Mouse (Mus musculus) CH12.LX (cell line): Measurements from ENCODE around the gene A730049H05Rik. TPM values are rescaled to one million over a fixed set of nuclear protein-coding genes. Genes with fewer than 3 reads are reported as not detected.

Experiments
- DNase-seq: peaks from one replicate; pipeline ENCODE4 v3.0.0-alpha.2; 2013; ENCODE audit errors: extremely low read depth
- H3K27ac ChIP-seq: 2 replicates; pipeline ENCODE4 v1.5.1; 2012; ENCODE audit warnings: low read depth, mild to moderate bottlenecking, control low read depth, moderate library complexity; ENCODE audit not compliant: insufficient read depth
- H3K27me3 ChIP-seq: replicated peaks from 2 replicates; pipeline ENCODE3; 2012; ENCODE audit warnings: inconsistent platforms
- H3K36me3 ChIP-seq, 2 experiments: replicated peaks in 1 of 2; 2 replicates each; pipeline versions ENCODE3 to v1.6.1; 2012; ENCODE audit warnings: inconsistent platforms in 1 of 2, low read length in 1 of 2, mild to moderate bottlenecking in 1 of 2, mixed read lengths in 1 of 2, moderate library complexity in 1 of 2; ENCODE audit not compliant: control insufficient read depth in 1 of 2, insufficient read depth in 1 of 2
- H3K4me1 ChIP-seq, 2 experiments: 2 replicates each; pipeline ENCODE4 v1.6.1; 2012; ENCODE audit warnings: inconsistent platforms in 1 of 2, moderate library complexity in 1 of 2; ENCODE audit not compliant: insufficient read depth in 2 of 2, control insufficient read depth in 1 of 2
- H3K4me2 ChIP-seq: 2 replicates; pipeline ENCODE4 v1.6.1; 2012; ENCODE audit warnings: low read depth, mild to moderate bottlenecking, control low read depth; ENCODE audit not compliant: poor library complexity, insufficient read depth, severe bottlenecking
- H3K4me3 ChIP-seq, 3 experiments: fragments of 150-350 bp in 1 of 3; sonication (generic) in 1 of 3; replicated peaks in 1 of 3; 2 replicates each; pipeline versions ENCODE3 to v1.5.1; 2011 to 2012; ENCODE audit warnings: low read depth in 2 of 3, low read length in 2 of 3, mild to moderate bottlenecking in 2 of 3, moderate library complexity in 2 of 3, control low read depth in 1 of 3, improper control_type of control experiment in 1 of 3, inconsistent platforms in 1 of 3, mixed read lengths in 1 of 3; ENCODE audit not compliant: poor library complexity in 1 of 3
- H3K79me2 ChIP-seq: replicated peaks from 2 replicates; pipeline ENCODE4 v1.6.1; 2012; ENCODE audit warnings: mild to moderate bottlenecking, moderate library complexity; ENCODE audit not compliant: control insufficient read depth, poor library complexity, insufficient read depth, severe bottlenecking; ENCODE audit errors: extremely low read depth
- H3K9ac ChIP-seq: 2 replicates; pipeline ENCODE4 v1.6.1; 2012; ENCODE audit warnings: low read depth, mild to moderate bottlenecking, control low read depth, moderate library complexity; ENCODE audit not compliant: insufficient read depth
- H3K9me3 ChIP-seq: replicated peaks from 2 replicates; pipeline ENCODE3; 2012; ENCODE audit warnings: low read length, inconsistent platforms, mixed read lengths
- CHD1 ChIP-seq: IDR thresholded peaks from 2 replicates; pipeline ENCODE4 v1.6.1; 2012; ENCODE audit warnings: low read depth, low read length, improper control_type of control experiment, inconsistent platforms
- CHD2 ChIP-seq: IDR thresholded peaks from 2 replicates; pipeline ENCODE4 v1.6.1; 2011; ENCODE audit warnings: low read length, improper control_type of control experiment
- CTCF ChIP-seq, 2 experiments: IDR thresholded peaks in 1 of 2; conservative IDR thresholded peaks in 1 of 2; 2 replicates each; pipeline ENCODE4 v1.5.1; 2011 to 2012; ENCODE audit warnings: low read depth in 2 of 2, low read length in 2 of 2, improper control_type of control experiment in 1 of 2, inconsistent platforms in 1 of 2, mild to moderate bottlenecking in 1 of 2, moderate library complexity in 1 of 2
- ETS1 ChIP-seq: conservative IDR thresholded peaks from 2 replicates; pipeline ENCODE4 v1.6.1; 2012; ENCODE audit warnings: low read depth, mild to moderate bottlenecking, inconsistent platforms, low read length, improper control_type of control experiment, moderate library complexity
- GABPA ChIP-seq: IDR thresholded peaks from 2 replicates; pipeline ENCODE4 v1.6.1; 2012; ENCODE audit warnings: low read depth, low read length, improper control_type of control experiment, inconsistent platforms; ENCODE audit not compliant: insufficient replicate concordance
- HCFC1 ChIP-seq: IDR thresholded peaks from 2 replicates; pipeline ENCODE4 v1.6.1; 2012; ENCODE audit warnings: low read depth, mild to moderate bottlenecking, inconsistent platforms, low read length, improper control_type of control experiment
- IRF4 ChIP-seq: IDR thresholded peaks from 2 replicates; pipeline ENCODE4 v1.6.1; 2014; ENCODE audit warnings: low read depth, mild to moderate bottlenecking, inconsistent platforms, low read length, improper control_type of control experiment
- MAX ChIP-seq: IDR thresholded peaks from 2 replicates; pipeline ENCODE4 v1.6.1; 2011; ENCODE audit warnings: low read length, improper control_type of control experiment
- MEF2A ChIP-seq: IDR thresholded peaks from 2 replicates; pipeline ENCODE4 v1.6.1; 2014; ENCODE audit warnings: low read depth, mild to moderate bottlenecking, inconsistent platforms, low read length, improper control_type of control experiment, borderline replicate concordance
- MYC ChIP-seq: IDR thresholded peaks from 2 replicates; pipeline ENCODE4 v1.6.1; 2011; ENCODE audit warnings: low read depth, mild to moderate bottlenecking, improper control_type of control experiment, low read length
- NELFE ChIP-seq: IDR thresholded peaks from 2 replicates; pipeline ENCODE4 v1.6.1; 2011; ENCODE audit warnings: low read depth, low read length, improper control_type of control experiment
- NRF1 ChIP-seq: IDR thresholded peaks from 2 replicates; pipeline ENCODE4 v1.6.1; 2014; ENCODE audit warnings: low read depth, mild to moderate bottlenecking, inconsistent platforms, low read length, improper control_type of control experiment, moderate library complexity
- PAX5 ChIP-seq: IDR thresholded peaks from 2 replicates; pipeline ENCODE4 v1.6.1; 2012; ENCODE audit warnings: low read length, inconsistent platforms, mixed read lengths
- RAD21 ChIP-seq: IDR thresholded peaks from 2 replicates; pipeline ENCODE4 v1.6.1; 2011; ENCODE audit warnings: low read depth, mild to moderate bottlenecking, low read length, improper control_type of control experiment, moderate library complexity
- SMC3 ChIP-seq: IDR thresholded peaks from 2 replicates; pipeline ENCODE4 v1.6.1; 2011; ENCODE audit warnings: low read depth, low read length, improper control_type of control experiment
- USF2 ChIP-seq: conservative IDR thresholded peaks from 2 replicates; pipeline ENCODE4 v1.6.1; 2011; ENCODE audit warnings: low read depth, low read length, improper control_type of control experiment
- ZKSCAN1 ChIP-seq: IDR thresholded peaks from 2 replicates; pipeline ENCODE4 v1.6.1; 2012; ENCODE audit warnings: low read depth, inconsistent platforms, low read length, improper control_type of control experiment, borderline replicate concordance
- ZMIZ1 ChIP-seq: IDR thresholded peaks from 2 replicates; pipeline ENCODE4 v1.6.1; 2012; ENCODE audit warnings: low read depth, mild to moderate bottlenecking, inconsistent platforms, low read length, improper control_type of control experiment
- dilution Hi-C: fragments of 300-500 bp; cut with MboI; formaldehyde crosslinking; loops from 2 replicates; pipeline ENCODE4 v1.14.3; 2020; ENCODE audit warnings: low sequenced_read_pairs; ENCODE audit not compliant: extremely low pct_unique_long_range_greater_than_20kb, extremely low pct_ligation_motif_present
- in situ Hi-C: fragments of 300-500 bp; cut with MboI; formaldehyde crosslinking; loops from 3 replicates; pipeline ENCODE4 v1.14.3; 2019; ENCODE audit warnings: low sequenced_read_pairs, low pct_ligation_motif_present, low pct_unique_long_range_greater_than_20kb, mixed read lengths
- polyA plus RNA-seq: library from polyadenylated mRNA; unstranded; fragments of >175 nt; gene quantifications from 2 replicates; pipeline ENCODE4 v1.2.1, GENCODE M21; 2012; ENCODE audit warnings: low read depth; ENCODE audit not compliant: insufficient read length
- total RNA-seq, 2 experiments: library from RNA; depleted of rRNA; stranded (reverse); fragments of 300-350 nt in 1 of 2; fragments of >200 nt in 1 of 2; gene quantifications; 2 replicates each; pipeline ENCODE4 v1.2.3; 2012 to 2014

The A730049H05Rik gene
- total and polyA plus RNA-seq, 3 experiments: not detected

DNA sequence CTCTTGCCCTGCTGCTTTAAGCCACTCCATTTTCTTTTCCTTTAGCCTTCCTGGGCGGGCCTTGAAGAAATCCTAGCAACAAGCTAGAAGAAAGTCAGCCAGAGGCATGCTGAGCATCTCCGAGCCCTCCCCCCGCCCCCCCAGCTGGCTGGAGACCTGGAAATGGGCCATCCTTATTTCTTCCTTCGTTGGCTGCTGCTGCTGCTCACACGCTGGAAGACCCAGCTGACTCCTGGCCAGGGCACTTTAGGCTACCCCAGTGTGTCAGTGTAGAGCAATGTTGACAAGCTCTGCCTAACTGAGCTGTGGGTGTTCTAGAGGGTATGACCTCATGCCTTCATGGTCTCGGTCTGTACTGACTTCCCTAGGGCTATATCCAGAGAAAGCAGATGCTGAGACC, 13.1 kb upstream of the A730049H05Rik start:
- Histone ChIP-seq H3K4me3 (no peak overlapping the region), H3K36me3 (no peaks in the 10 kb centered on the region), H3K27ac (no peak overlapping the region), H3K4me2 (no peak overlapping the region), H3K79me2 (no peaks in the 10 kb centered on the region), H3K9ac (no peak overlapping the region), H3K4me1 (no peaks in the 10 kb centered on the region), H3K9me3 (peaks cover 74% of the 10 kb centered on the region), H3K27me3 (no peaks in the 10 kb centered on the region)
- no peak for TF ChIP-seq RAD21
- TF ChIP-seq MAX: no peak
- no peak for TF ChIP-seq NRF1
- no peak for TF ChIP-seq SMC3
- no peak for TF ChIP-seq IRF4
- TF ChIP-seq MEF2A: no peak
- no peak for TF ChIP-seq ZKSCAN1
- no peak for TF ChIP-seq HCFC1
- no peak for TF ChIP-seq CHD1
- TF ChIP-seq PAX5: no peak
- TF ChIP-seq GABPA: no peak
- TF ChIP-seq CHD2: no peak
- no peak for TF ChIP-seq ETS1
- TF ChIP-seq ZMIZ1: no peak
- no peak for TF ChIP-seq CTCF (conservative IDR thresholded peaks at IDR 0.05 in 1 of 2, IDR thresholded peaks at IDR 0.05 in 1 of 2; ENCODE audit: low read depth in 2 of 2, low read length in 2 of 2)
- no peak for TF ChIP-seq MYC
- in situ Hi-C loops: no loop called here
- dilution Hi-C loops: no loop called here
- no peak for DNase-seq

DNA sequence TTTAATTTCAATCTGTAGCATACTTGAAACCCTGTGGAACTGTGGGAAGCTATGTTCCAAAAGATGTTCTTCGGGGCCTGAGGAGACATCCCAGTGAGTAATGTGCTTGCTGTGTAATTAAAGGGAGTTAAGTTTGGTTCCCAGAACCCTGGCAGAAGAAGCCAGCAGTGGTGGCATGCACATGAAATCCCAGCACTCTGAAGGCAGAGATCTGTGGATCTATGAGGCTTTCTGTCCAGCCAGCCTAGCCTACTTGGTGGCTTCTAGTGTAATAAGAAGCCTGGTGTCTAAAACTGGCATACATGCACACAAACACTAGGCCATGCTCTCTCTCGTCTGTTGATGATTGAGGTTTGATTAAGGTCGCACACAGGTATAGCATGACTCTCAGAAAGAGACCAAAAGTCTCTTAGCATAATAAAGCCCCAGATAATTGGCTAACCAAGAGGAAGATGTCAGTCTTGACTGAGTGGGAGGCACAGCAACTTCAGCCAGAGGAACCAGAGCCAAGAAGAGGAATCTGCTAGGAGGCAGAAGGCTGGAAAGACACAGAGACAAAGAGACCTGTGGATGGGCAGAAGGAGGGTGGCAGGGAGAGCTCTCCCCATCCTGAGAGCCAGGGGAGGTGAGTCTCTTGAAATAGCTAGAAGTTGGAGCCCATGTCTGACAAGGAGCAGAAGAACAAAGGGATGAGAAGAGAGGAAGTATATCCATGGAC, 11.9 kb upstream of the A730049H05Rik start:
- Histone ChIP-seq H3K4me1 (no peaks in the 10 kb centered on the region), H3K36me3 (no peaks in the 10 kb centered on the region), H3K4me3 (no peak overlapping the region), H3K27me3 (no peaks in the 10 kb centered on the region), H3K4me2 (no peak overlapping the region), H3K9me3 (peaks cover 80% of the 10 kb centered on the region), H3K79me2 (no peaks in the 10 kb centered on the region), H3K9ac (no peak overlapping the region), H3K27ac (no peak overlapping the region)
- no peak for DNase-seq
- dilution Hi-C loops (no loop called here), in situ Hi-C loops (no loop called here)
- TF ChIP-seq NELFE (no peak), NRF1 (no peak), USF2 (no peak), CTCF (conservative IDR thresholded peaks at IDR 0.05 in 1 of 2, IDR thresholded peaks at IDR 0.05 in 1 of 2; ENCODE audit: low read depth in 2 of 2, low read length in 2 of 2) (no peak), ZKSCAN1 (no peak)
